Mouse (Mus musculus) intestine, postnatal 0 days (tissue): ENCODE results near the gene Barx2. TPM values are rescaled to one million over a fixed set of nuclear protein-coding genes. Genes with fewer than 3 reads are reported as not detected.

ENCODE experiments used
- ATAC-seq: fragments of 200-750 bp; cut with Nextera tagmentation; 2 replicates; pipeline ENCODE4 v1.8.0; 2017; ENCODE audit warnings: mild to moderate bottlenecking, moderate TSS enrichment, moderate library complexity
- H3K27ac ChIP-seq: fragments of 300-500 bp; sonication (generic); 2 replicates; pipeline ENCODE4 v1.5.1; 2014; ENCODE audit warnings: mild to moderate bottlenecking, low read depth, low read length, moderate library complexity
- H3K27me3 ChIP-seq: fragments of 300-500 bp; sonication (generic); replicated peaks from 2 replicates; pipeline ENCODE4 v1.6.1; 2014; ENCODE audit warnings: low read length, mixed read lengths; ENCODE audit not compliant: control insufficient read depth, insufficient read depth
- H3K36me3 ChIP-seq: fragments of 300-500 bp; sonication (generic); 2 replicates; pipeline ENCODE4 v1.6.1; 2014; ENCODE audit warnings: mild to moderate bottlenecking, moderate library complexity; ENCODE audit not compliant: control insufficient read depth, insufficient read depth
- H3K4me1 ChIP-seq: fragments of 300-500 bp; sonication (generic); replicated peaks from 2 replicates; pipeline ENCODE4 v1.6.1; 2014; ENCODE audit warnings: antibody characterized with exemption, low read length, mixed read lengths; ENCODE audit not compliant: control insufficient read depth, insufficient read depth
- H3K4me2 ChIP-seq: fragments of 300-500 bp; sonication (generic); replicated peaks from 2 replicates; pipeline ENCODE4 v1.6.1; 2014; ENCODE audit warnings: low read depth, mild to moderate bottlenecking, moderate library complexity
- H3K4me3 ChIP-seq: fragments of 300-500 bp; sonication (generic); 2 replicates; pipeline ENCODE4 v1.5.1; 2014; ENCODE audit warnings: low read depth, low read length
- H3K9ac ChIP-seq: fragments of 300-500 bp; sonication (generic); 2 replicates; pipeline ENCODE4 v1.6.1; 2014; ENCODE audit warnings: mild to moderate bottlenecking, low read depth, low read length
- H3K9me3 ChIP-seq: fragments of 300-500 bp; sonication (generic); 2 replicates; pipeline ENCODE4 v1.6.1; 2016; ENCODE audit warnings: mixed run types; ENCODE audit not compliant: control insufficient read depth
- CTCF ChIP-seq: sonication (generic); IDR thresholded peaks from 2 replicates; pipeline ENCODE4 v1.5.1; 2016; ENCODE audit warnings: low read depth, mild to moderate bottlenecking, control low read depth, antibody characterized with exemption, moderate library complexity
- WGBS: fragments of 180-500 bp; shearing (Covaris S2); extraction: QIAGEN DNeasy Blood & Tissue Kit; methylation state at CpG from one replicate; pipeline ENCODE4 v1.1.7; 2014; 5-methylcytosine and 5-hydroxymethylcytosine counted together
- polyA plus RNA-seq: library from polyadenylated mRNA; unstranded; fragments of >200 nt; fragmentation: Nextera tagmentation; extraction: Ambion mirVana; gene quantifications from 2 replicates; pipeline ENCODE4 v1.2.1, GENCODE M21; 2015

Gene Barx2
- not detected in 2 replicates for polyA plus RNA-seq

GRCm38 (mm10) chr9:31912921-31913738 lies at the start of gene Barx2:
Gene Barx2, minus strand, starts transcription at chr9:31913462.
- no peaks in the 10 kb centered on the region for H3K9me3 ChIP-seq
- peak; percentile 84 for TF ChIP-seq CTCF
- H3K36me3 ChIP-seq: no peaks in the 10 kb centered on the region
- peaks cover 78% of the 10 kb centered on the region for H3K27me3 ChIP-seq
- peak within 1 kb of the TSS; percentile 74 for H3K4me2 ChIP-seq
- ATAC-seq: peak; percentile 80
- WGBS: under 1% methylated on average over 81 of the region's 81 CpGs
- no peak within 1 kb of the TSS for H3K27ac ChIP-seq
- H3K9ac ChIP-seq: peak within 1 kb of the TSS; percentile 17; the same call in 1 of the 2 replicates
- H3K4me1 ChIP-seq: no peaks in the 10 kb centered on the region
- peak within 1 kb of the TSS; percentile 58 for H3K4me3 ChIP-seq

- Histone ChIP-seq H3K36me3 (no peaks in the 10 kb centered on the region), H3K27ac (no peak overlapping the region), H3K9ac (no peak overlapping the region), H3K9me3 (0 out of 2 replicates have a peak, but pooled peaks cover 4% of the 10 kb centered on the region), H3K4me3 (no peak overlapping the region), H3K4me2 (no peak overlapping the region), H3K27me3 (no peaks in the 10 kb centered on the region), H3K4me1 (no peaks in the 10 kb centered on the region)
- ATAC-seq: no peak
- 45% methylated on average over 1 of the region's 1 CpGs for whole genome bisulfite sequencing
- no peak for TF ChIP-seq CTCF
Measured at GRCm38 (mm10) chr9:31962265-31962664, 49.0 kb upstream of the Barx2 start.

GRCm38 (mm10) chr9:31960488-31960887 lies 47.2 kb upstream of the Barx2 start:
- Histone ChIP-seq H3K4me3 (no peak overlapping the region), H3K36me3 (no peaks in the 10 kb centered on the region), H3K4me2 (no peak overlapping the region), H3K27me3 (no peaks in the 10 kb centered on the region), H3K27ac (no peak overlapping the region), H3K9me3 (no peaks in the 10 kb centered on the region), H3K9ac (no peak overlapping the region), H3K4me1 (no peaks in the 10 kb centered on the region)
- TF ChIP-seq CTCF: no peak
- 71% methylated on average over 2 of the region's 2 CpGs for WGBS
- ATAC-seq: no peak

- Histone ChIP-seq H3K4me3 (no peak overlapping the region), H3K36me3 (no peaks in the 10 kb centered on the region), H3K27ac (no peak overlapping the region), H3K4me1 (no peaks in the 10 kb centered on the region), H3K4me2 (no peak overlapping the region), H3K9me3 (no peaks in the 10 kb centered on the region), H3K9ac (no peak overlapping the region), H3K27me3 (no peaks in the 10 kb centered on the region)
- ATAC-seq: no peak
- no peak for TF ChIP-seq CTCF
Measured at GRCm38 (mm10) chr9:31958120-31958519, 44.9 kb upstream of the Barx2 start.

- WGBS: 85% methylated on average over 5 of the region's 5 CpGs
- Histone ChIP-seq H3K4me3 (no peak overlapping the region), H3K4me2 (no peak overlapping the region), H3K27me3 (no peaks in the 10 kb centered on the region), H3K9ac (no peak overlapping the region), H3K9me3 (no peaks in the 10 kb centered on the region), H3K36me3 (no peaks in the 10 kb centered on the region), H3K27ac (no peak overlapping the region), H3K4me1 (no peaks in the 10 kb centered on the region)
- TF ChIP-seq CTCF: no peak
- no peak for ATAC-seq
Measured at GRCm38 (mm10) chr9:31950506-31950905, 37.2 kb upstream of the Barx2 start.

GRCm38 (mm10) chr9:31949031-31949430 lies 35.8 kb upstream of the Barx2 start:
- H3K9ac ChIP-seq: no peak overlapping the region
- no peaks in the 10 kb centered on the region for H3K27me3 ChIP-seq
- no peaks in the 10 kb centered on the region for H3K9me3 ChIP-seq
- no peak overlapping the region for H3K4me2 ChIP-seq
- H3K4me1 ChIP-seq: no peaks in the 10 kb centered on the region
- no peaks in the 10 kb centered on the region for H3K36me3 ChIP-seq
- H3K27ac ChIP-seq: no peak overlapping the region
- ATAC-seq: no peak
- no peak overlapping the region for H3K4me3 ChIP-seq
- WGBS: 85% methylated on average over 5 of the region's 5 CpGs
- TF ChIP-seq CTCF: no peak
